Mouse (Mus musculus) c-Kit-positive CD71-negative TER-119-negative erythroid progenitor cells, embryonic 14.5 days (primary cell): ENCODE results near the gene Lgmn.

Experiments used
- DNase-seq: peaks from one replicate; pipeline ENCODE4 v3.0.0-alpha.2; 2013; ENCODE audit warnings: low read depth

The Lgmn gene

GRCm38 (mm10) chr12:102439632-102440023, at the start of gene Lgmn:
Gene Lgmn, minus strand, starts transcription at chr12:102439813.
- DNase-seq, result peak; percentile 90

GRCm38 (mm10) chr12:102484946-102485345, 45.3 kb upstream of the Lgmn start:
- no peak for DNase-seq

- DNase-seq, result no peak
Observed at GRCm38 (mm10) chr12:102480481-102480880, 40.9 kb upstream of the Lgmn start.

- no peak for DNase-seq
Observed at GRCm38 (mm10) chr12:102474411-102474810, 34.8 kb upstream of the Lgmn start.

- peak; percentile 88 for DNase-seq
Observed at GRCm38 (mm10) chr12:102468894-102469764, 29.5 kb upstream of the Lgmn start, which contains the start of gene Golga5. Gene Golga5, plus strand, starts transcription at chr12:102469135.

GRCm38 (mm10) chr12:102468136-102468535, 28.5 kb upstream of the Lgmn start:
- DNase-seq, result no peak

GRCm38 (mm10) chr12:102464650-102465049, 25.0 kb upstream of the Lgmn start:
- no peak for DNase-seq

- DNase-seq, result peak; percentile 30
Observed at GRCm38 (mm10) chr12:102461177-102461576, 21.6 kb upstream of the Lgmn start.

- DNase-seq, result no peak
Observed at GRCm38 (mm10) chr12:102460014-102460413, 20.4 kb upstream of the Lgmn start.

- DNase-seq, result no peak
Observed at GRCm38 (mm10) chr12:102456467-102457193, 17.0 kb upstream of the Lgmn start.

GRCm38 (mm10) chr12:102453581-102453980, 14.0 kb upstream of the Lgmn start:
- DNase-seq, result no peak

GRCm38 (mm10) chr12:102451126-102451851, 11.7 kb upstream of the Lgmn start:
- DNase-seq, result no peak

- DNase-seq, result no peak
Observed at GRCm38 (mm10) chr12:102450437-102450836, 10.8 kb upstream of the Lgmn start.

GRCm38 (mm10) chr12:102445436-102445835, 5.8 kb upstream of the Lgmn start:
- DNase-seq, result no peak

GRCm38 (mm10) chr12:102443676-102444075, 4.1 kb upstream of the Lgmn start:
- no peak for DNase-seq

GRCm38 (mm10) chr12:102442639-102443038, 3.0 kb upstream of the Lgmn start:
- DNase-seq, result no peak

GRCm38 (mm10) chr12:102441141-102441540, 1.5 kb upstream of the Lgmn start:
- DNase-seq, result no peak

- no peak for DNase-seq
Observed at GRCm38 (mm10) chr12:102440551-102440950, 938 bp upstream of the Lgmn start.

- no peak for DNase-seq
Observed at GRCm38 (mm10) chr12:102438983-102439631, 506 bp downstream of the Lgmn start.

GRCm38 (mm10) chr12:102437952-102438351, 1.7 kb downstream of the Lgmn start:
- no peak for DNase-seq

- DNase-seq, result no peak
Observed at GRCm38 (mm10) chr12:102436939-102437526, 2.6 kb downstream of the Lgmn start.
